Mouse (Mus musculus) kidney, embryonic 16.5 days (tissue): Measurements from ENCODE around the gene Fam111a. TPM values are rescaled to one million over a fixed set of nuclear protein-coding genes. Genes with fewer than 3 reads are reported as not detected.

Source experiments
- ATAC-seq: fragments of 200-750 bp; cut with Nextera tagmentation; 2 replicates; pipeline ENCODE4 v1.8.0; 2017; ENCODE audit warnings: moderate TSS enrichment; ENCODE audit not compliant: low FRiP score, low TSS enrichment
- H3K27ac ChIP-seq: fragments of 300-500 bp; sonication (generic); 2 replicates; pipeline ENCODE4 v1.5.1; 2014; ENCODE audit warnings: low read length
- H3K27me3 ChIP-seq: fragments of 300-500 bp; sonication (generic); 2 replicates; pipeline ENCODE4 v1.6.1; 2014; ENCODE audit warnings: low read length, control low read depth, mixed read lengths; ENCODE audit not compliant: insufficient read depth
- H3K36me3 ChIP-seq: fragments of 300-500 bp; sonication (generic); 2 replicates; pipeline ENCODE4 v1.6.1; 2014; ENCODE audit warnings: low read length, control low read depth, mixed read lengths; ENCODE audit not compliant: insufficient read depth
- H3K4me1 ChIP-seq: fragments of 300-500 bp; sonication (generic); 2 replicates; pipeline ENCODE4 v1.6.1; 2014; ENCODE audit warnings: low read length, control low read depth, mixed read lengths; ENCODE audit not compliant: insufficient read depth
- H3K4me2 ChIP-seq: fragments of 300-500 bp; sonication (generic); replicated peaks from 2 replicates; pipeline ENCODE4 v1.6.1; 2014; ENCODE audit warnings: low read depth, low read length
- H3K4me3 ChIP-seq: fragments of 300-500 bp; sonication (generic); 2 replicates; pipeline ENCODE4 v1.5.1; 2014; ENCODE audit warnings: mild to moderate bottlenecking, low read length
- H3K9ac ChIP-seq: fragments of 300-500 bp; sonication (generic); replicated peaks from 2 replicates; pipeline ENCODE4 v1.6.1; 2014; ENCODE audit warnings: low read length
- H3K9me3 ChIP-seq: fragments of 300-500 bp; sonication (generic); 2 replicates; pipeline ENCODE4 v1.6.1; 2016; ENCODE audit warnings: low read length, control low read depth
- WGBS: fragments of 180-500 bp; shearing (Covaris S2); extraction: QIAGEN DNeasy Blood & Tissue Kit; methylation state at CpG from one replicate; pipeline ENCODE4 v1.1.7; 2014; 5-methylcytosine and 5-hydroxymethylcytosine counted together
- polyA plus RNA-seq: library from polyadenylated mRNA; unstranded; fragments of >200 nt; fragmentation: Nextera tagmentation; extraction: Ambion mirVana; gene quantifications from 2 replicates; pipeline ENCODE4 v1.2.1, GENCODE M21; 2015

Fam111a gene
- polyA plus RNA-seq, 1 experiment from 2014 or later = 24.3 TPM

DNA sequence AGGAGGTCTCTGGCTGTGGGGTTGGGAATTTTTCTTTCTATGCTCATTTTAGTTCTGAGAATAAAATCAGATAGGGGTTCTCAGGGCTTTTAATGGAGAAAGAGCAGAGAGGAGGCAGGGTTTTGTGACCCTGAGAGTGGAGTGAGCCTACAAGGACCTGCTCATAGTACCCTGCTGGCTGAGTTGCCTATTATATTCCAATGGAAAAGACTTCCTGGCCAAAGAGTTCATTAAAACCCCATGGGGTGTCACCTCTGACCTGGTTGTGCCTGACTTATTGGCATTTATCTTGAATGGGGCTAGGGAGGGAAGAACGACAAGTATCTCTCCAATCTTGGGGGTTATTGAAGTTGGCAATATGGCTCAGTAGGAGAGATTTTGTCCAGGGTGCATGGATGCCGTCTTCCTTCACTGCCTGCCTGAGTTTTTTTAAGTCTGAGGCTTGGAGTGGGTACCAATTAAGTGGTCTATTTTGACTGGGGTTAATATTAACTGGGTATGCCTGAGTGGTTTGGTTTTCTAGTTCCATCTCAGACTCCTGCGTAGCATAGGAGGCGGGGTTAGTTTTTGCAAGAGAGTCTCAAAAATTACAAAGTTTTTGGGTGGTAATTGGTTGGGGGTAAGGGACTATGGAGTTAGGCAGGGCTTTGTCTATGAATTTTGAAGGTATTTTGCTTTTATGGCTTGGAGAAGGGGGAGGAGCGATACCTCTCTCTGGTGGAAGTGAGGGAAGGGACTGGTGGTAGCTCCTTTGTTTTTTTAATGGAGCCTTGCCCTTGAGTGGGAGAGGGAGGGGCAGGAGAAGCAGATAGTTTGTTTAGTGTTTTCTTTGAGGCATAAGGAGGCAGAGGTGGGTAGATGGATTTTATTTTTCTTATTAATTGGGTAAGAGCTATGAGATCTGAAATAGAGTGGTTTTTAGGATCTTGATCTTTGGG lies 4.7 kb downstream of the Fam111a start:
- H3K4me1 ChIP-seq = no peaks in the 10 kb centered on the region
- no peaks in the 10 kb centered on the region for H3K36me3 ChIP-seq
- 0 out of 2 replicates have a peak overlapping the region, but pooled peaks have one; percentile 18 for H3K4me2 ChIP-seq
- ATAC-seq = peak; percentile 94
- H3K9ac ChIP-seq = no peak overlapping the region
- peak overlapping the region; percentile 64 for H3K27ac ChIP-seq
- 52% methylated on average over 5 of the region's 5 CpGs for WGBS
- H3K4me3 ChIP-seq = no peak overlapping the region
- H3K9me3 ChIP-seq = no peaks in the 10 kb centered on the region
- no peaks in the 10 kb centered on the region for H3K27me3 ChIP-seq

DNA sequence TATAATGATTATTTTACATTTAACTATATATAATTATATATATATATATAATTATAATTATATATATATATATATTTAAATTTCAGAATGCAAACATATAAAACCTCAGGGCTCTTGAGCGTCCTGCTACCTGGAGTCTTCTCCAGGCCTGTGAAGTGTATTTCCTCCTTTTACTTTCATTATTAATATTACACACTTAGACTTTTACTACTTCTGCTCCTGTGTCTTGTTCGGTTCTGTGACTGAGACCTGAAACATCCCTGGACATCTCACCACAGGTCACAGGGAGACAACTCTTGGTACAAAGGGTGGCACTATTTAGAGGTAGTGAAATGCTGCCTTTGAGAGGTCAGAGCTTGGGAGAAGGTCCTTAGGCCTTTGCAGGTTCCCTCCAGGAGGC lies 10.8 kb downstream of the Fam111a start:
- H3K9ac ChIP-seq = no peak overlapping the region
- no peak overlapping the region for H3K4me3 ChIP-seq
- H3K9me3 ChIP-seq = no peaks in the 10 kb centered on the region
- no peak overlapping the region for H3K4me2 ChIP-seq
- H3K27ac ChIP-seq = no peak overlapping the region
- no peaks in the 10 kb centered on the region for H3K4me1 ChIP-seq
- no peak for ATAC-seq
- no peaks in the 10 kb centered on the region for H3K27me3 ChIP-seq
- no peaks in the 10 kb centered on the region for H3K36me3 ChIP-seq
- 89% methylated on average over 2 of the region's 2 CpGs for WGBS

DNA sequence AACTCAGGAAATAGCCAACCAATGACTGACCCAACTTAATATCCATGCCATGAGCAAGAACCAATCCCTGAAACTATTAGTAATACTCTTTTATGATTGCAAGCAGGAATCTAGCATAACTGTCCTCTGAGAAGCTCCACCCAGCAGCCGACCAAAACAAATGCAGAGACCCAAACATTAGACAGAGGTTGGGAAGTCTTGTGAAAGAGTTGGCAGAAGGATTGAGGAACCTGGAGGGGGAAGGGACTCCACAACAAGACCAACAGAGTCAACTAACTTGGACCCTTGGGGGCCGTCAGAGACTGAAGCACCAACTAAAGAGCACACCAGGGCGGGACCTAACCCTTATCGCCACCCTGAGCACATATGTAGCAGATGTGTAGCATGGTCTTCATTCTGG lies 12.7 kb downstream of the Fam111a start:
- ATAC-seq = no peak
- no peak overlapping the region for H3K9ac ChIP-seq
- WGBS = 88% methylated on average over 4 of the region's 4 CpGs

DNA sequence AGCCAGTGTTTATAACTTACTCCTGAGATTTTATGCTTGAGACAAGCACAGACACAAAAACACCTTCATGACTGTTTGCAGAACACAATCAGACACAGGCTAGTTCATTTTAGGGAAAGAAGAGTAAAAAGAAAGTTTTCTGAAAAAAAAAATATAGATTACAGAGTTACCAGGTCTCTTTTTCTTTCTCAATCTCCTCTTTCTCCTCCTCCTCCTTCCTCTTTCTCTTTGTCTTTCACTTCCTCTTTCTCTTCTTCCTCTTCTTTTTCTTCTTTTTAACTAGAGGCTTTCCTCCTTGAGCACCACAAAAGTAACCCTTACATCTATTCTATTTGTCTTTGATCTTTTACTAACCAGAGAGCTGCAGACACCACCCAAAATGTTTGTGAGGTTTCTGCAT lies 18.7 kb downstream of the Fam111a start:
- Histone ChIP-seq H3K36me3 (no peaks in the 10 kb centered on the region), H3K27me3 (no peaks in the 10 kb centered on the region), H3K4me1 (no peaks in the 10 kb centered on the region), H3K27ac (no peak overlapping the region), H3K9ac (no peak overlapping the region), H3K4me2 (no peak overlapping the region), H3K4me3 (no peak overlapping the region), H3K9me3 (no peaks in the 10 kb centered on the region)
- no peak for ATAC-seq

More for the DNA sequence above, 12.7 kb downstream of the Fam111a start:
- Histone ChIP-seq H3K9me3 (no peaks in the 10 kb centered on the region), H3K4me3 (no peak overlapping the region), H3K27me3 (no peaks in the 10 kb centered on the region), H3K27ac (no peak overlapping the region), H3K4me2 (no peak overlapping the region), H3K4me1 (no peaks in the 10 kb centered on the region), H3K36me3 (no peaks in the 10 kb centered on the region)

DNA sequence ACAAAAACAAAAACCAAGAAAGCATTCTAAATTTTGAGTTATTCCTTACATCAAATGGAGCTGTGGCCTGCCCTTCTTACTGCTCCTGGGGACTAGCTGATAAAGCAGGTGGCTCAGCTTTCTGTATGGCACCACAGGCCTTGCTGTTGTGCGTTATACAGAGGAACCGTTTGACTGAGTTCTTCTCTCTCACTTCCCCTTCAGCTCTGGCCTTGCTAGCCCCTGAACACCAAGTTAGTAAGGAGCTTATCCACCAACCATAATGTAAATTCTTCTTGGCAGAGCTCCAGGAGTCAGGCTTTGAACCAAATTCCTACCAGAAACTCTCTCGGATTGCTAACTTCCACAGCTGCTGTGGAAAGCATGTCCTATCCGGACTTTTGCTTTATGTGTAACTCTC lies 21.5 kb downstream of the Fam111a start:
- no peaks in the 10 kb centered on the region for H3K4me1 ChIP-seq
- ATAC-seq = no peak
- 50% methylated on average over 4 of the region's 4 CpGs for WGBS

DNA sequence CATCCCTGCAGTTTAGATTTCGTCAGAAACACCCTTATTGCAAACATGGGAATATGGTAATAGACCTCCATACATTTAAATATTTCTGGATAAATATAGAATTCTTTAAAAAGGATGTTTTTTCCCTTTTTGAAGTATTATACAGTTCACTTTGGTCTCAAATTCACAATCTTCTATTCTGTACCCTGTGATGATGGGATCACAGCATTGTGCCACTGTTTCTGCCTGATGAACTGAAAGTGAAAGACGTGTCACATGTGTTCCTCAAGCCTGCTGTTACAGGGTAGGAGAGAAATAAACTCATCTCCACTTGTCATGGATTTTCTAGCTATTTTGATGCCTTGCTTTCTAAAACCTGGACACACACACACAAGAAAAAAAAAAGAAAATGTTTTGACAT lies 25.3 kb downstream of the Fam111a start:
- 71% methylated on average over 2 of the region's 2 CpGs for WGBS
- Histone ChIP-seq H3K27ac (no peak overlapping the region), H3K9ac (no peak overlapping the region), H3K9me3 (no peaks in the 10 kb centered on the region), H3K4me2 (no peak overlapping the region), H3K27me3 (no peaks in the 10 kb centered on the region), H3K4me1 (no peaks in the 10 kb centered on the region), H3K36me3 (no peaks in the 10 kb centered on the region), H3K4me3 (no peak overlapping the region)
- ATAC-seq = no peak

More for the DNA sequence above, 21.5 kb downstream of the Fam111a start:
- H3K36me3 ChIP-seq = no peaks in the 10 kb centered on the region
- H3K9me3 ChIP-seq = no peaks in the 10 kb centered on the region
- no peak overlapping the region for H3K27ac ChIP-seq
- H3K4me2 ChIP-seq = no peak overlapping the region
- H3K9ac ChIP-seq = no peak overlapping the region
- H3K27me3 ChIP-seq = no peaks in the 10 kb centered on the region
- H3K4me3 ChIP-seq = no peak overlapping the region

DNA sequence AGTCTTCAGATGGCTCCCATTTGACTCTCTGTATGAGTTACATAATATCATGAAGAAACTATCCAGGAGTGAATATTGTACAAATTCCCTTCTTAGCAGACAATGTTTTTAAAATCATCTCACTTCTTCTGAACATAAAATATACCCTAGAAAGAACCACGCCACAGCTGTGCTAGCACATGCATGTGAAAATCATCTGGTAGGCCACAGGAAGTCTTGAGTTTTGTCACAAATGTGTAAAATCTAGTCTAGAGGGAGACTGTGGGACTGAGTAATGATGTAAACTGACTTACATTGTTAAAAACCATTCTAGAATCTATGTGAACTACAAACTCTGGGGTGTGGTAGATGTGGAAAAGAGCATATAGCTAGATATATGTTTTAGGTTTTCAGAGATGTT lies 26.1 kb downstream of the Fam111a start:
- H3K9ac ChIP-seq = no peak overlapping the region
- no peaks in the 10 kb centered on the region for H3K36me3 ChIP-seq
- 95% methylated on average over 1 of the region's 1 CpGs for WGBS
- H3K4me1 ChIP-seq = no peaks in the 10 kb centered on the region
- H3K4me3 ChIP-seq = no peak overlapping the region
- no peak overlapping the region for H3K4me2 ChIP-seq
- H3K27me3 ChIP-seq = no peaks in the 10 kb centered on the region
- H3K9me3 ChIP-seq = no peaks in the 10 kb centered on the region
- ATAC-seq = no peak
- no peak overlapping the region for H3K27ac ChIP-seq

DNA sequence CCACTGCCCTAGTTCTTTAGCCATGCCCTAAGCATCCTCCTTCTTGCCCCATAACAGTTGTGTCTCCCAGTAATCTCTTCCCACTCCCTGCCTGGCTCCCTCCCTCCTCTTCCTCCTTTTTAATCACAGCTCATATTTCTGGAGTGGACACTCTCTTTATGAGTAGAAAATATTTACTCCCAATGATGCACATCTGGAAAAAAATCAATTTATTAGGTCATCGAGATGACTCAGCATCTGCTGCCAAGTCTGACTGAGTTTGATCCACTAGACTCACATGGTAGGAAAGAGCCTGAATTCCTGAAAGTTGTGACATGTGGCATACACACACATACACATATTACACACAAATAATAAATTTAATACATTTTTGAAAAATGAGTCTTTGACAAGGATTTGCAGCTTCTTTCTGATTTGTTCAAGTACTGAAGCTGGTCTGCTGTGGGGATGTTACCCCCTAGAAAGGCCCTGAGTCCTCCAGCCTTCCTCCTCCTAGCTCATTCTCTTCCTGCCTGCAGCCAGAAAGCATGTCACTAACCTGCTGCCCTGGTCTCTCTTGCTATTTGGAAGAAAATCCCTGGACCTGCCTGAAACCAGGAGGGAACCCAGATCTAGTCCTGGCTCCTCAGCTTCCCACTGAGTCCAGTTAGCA lies 27.2 kb downstream of the Fam111a start:
- peak overlapping the region; percentile 56 for H3K4me2 ChIP-seq
- peak overlapping the region; percentile 60 for H3K9ac ChIP-seq
- H3K4me3 ChIP-seq = peak overlapping the region; percentile 49
- H3K27ac ChIP-seq = 0 out of 2 replicates have a peak overlapping the region, but pooled peaks have one; percentile 4
- no peaks in the 10 kb centered on the region for H3K36me3 ChIP-seq
- WGBS = 88% methylated on average over 1 of the region's 1 CpGs
- H3K4me1 ChIP-seq = no peaks in the 10 kb centered on the region
- H3K9me3 ChIP-seq = no peaks in the 10 kb centered on the region
- H3K27me3 ChIP-seq = no peaks in the 10 kb centered on the region
- ATAC-seq = no peak

DNA sequence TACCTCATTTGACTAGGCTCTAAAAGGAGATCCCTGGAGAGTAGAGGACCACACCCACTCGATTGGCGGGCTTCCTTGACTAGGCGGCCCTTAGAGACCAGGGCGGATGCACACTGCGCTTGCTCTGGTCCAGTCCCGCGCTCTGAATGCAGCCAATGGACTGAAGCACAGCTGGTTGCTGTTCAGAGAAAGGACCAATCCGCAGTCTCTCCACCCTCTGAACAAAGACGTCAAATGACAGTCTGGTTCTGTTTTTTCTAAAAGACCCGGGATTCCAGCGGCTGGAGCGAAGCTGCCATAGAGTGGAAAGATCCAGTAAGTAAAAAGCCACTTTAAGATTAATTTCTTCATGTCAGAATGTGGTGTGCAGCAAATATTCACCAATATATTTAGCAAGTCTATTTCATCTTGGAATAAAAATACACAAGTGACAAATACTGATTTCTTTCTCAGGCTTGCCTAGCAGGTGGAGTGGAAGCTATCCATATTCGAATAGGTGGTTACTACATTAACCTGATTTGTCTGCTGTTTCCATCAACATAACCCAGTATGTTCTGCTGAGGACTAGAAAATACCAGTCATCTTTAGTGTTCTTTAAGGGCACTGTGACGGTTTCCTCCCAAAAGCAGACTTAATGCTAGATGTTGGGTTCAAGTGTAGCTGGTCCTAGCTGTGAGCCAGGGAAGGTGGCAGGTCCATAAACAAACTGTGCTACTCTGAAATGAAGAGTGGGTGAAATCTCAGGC lies 27.9 kb downstream of the Fam111a start:
- 0 out of 2 replicates have a peak, but pooled peaks cover 6% of the 10 kb centered on the region for H3K36me3 ChIP-seq
- 6% methylated on average over 14 of the region's 14 CpGs for WGBS
- H3K27ac ChIP-seq = peak overlapping the region; percentile 43
- peak; percentile 100 for ATAC-seq
- no peaks in the 10 kb centered on the region for H3K27me3 ChIP-seq
- H3K4me1 ChIP-seq = no peaks in the 10 kb centered on the region
- H3K9me3 ChIP-seq = no peaks in the 10 kb centered on the region
- peak overlapping the region; percentile 49 for H3K4me3 ChIP-seq
- H3K9ac ChIP-seq = peak overlapping the region; percentile 61
- H3K4me2 ChIP-seq = peak overlapping the region; percentile 56
